Mouse (Mus musculus) megakaryocyte, embryonic 14.5 days (primary cell): ENCODE results near the gene Zswim1. TPM values are rescaled to one million over a fixed set of nuclear protein-coding genes. Genes with fewer than 3 reads are reported as not detected.

Experiments used
- H3K27me3 ChIP-seq: replicated peaks from 2 replicates; pipeline ENCODE3; 2012; ENCODE audit warnings: inconsistent platforms
- H3K36me3 ChIP-seq: replicated peaks from 2 replicates; pipeline ENCODE3; 2012; ENCODE audit warnings: low read length, inconsistent platforms, mixed read lengths
- H3K4me1 ChIP-seq: 2 replicates; pipeline ENCODE4 v1.6.1; 2012; ENCODE audit warnings: inconsistent platforms
- H3K4me3 ChIP-seq: replicated peaks from 2 replicates; pipeline ENCODE3; 2012; ENCODE audit warnings: moderate library complexity, mild to moderate bottlenecking, inconsistent platforms
- H3K9me3 ChIP-seq: 2 replicates; pipeline ENCODE4 v1.6.1; 2012; ENCODE audit warnings: inconsistent platforms
- FLI1 ChIP-seq: IDR thresholded peaks from 2 replicates; pipeline ENCODE4 v1.6.1; 2012; ENCODE audit warnings: low read length, inconsistent platforms, mixed read lengths
- GATA1 ChIP-seq: IDR thresholded peaks from 3 replicates; pipeline ENCODE4 v1.6.1; 2012; ENCODE audit warnings: mixed read lengths, low read length, inconsistent platforms, borderline replicate concordance
- polyA plus RNA-seq: library from polyadenylated mRNA; stranded (reverse); fragments of >175 nt; gene quantifications from 2 replicates; pipeline ENCODE4 v1.2.3, GENCODE M21; 2012; ENCODE audit warnings: low replicate concordance; ENCODE audit not compliant: insufficient read depth

Zswim1 gene
- polyA plus RNA-seq, 1 experiment: 15.6 TPM

- TF ChIP-seq FLI1 (peak; percentile 83; the same call in 1 of the 2 replicates), GATA1 (no peak)
- peaks cover 54% of the 10 kb centered on the region for H3K36me3 ChIP-seq
Measured at GRCm38 (mm10) chr2:164804533-164805331, 17.8 kb upstream of the Zswim1 start, which contains the start of the genes Acot8 and Zswim3. Gene Acot8 (minus strand): TSS chr2:164804882. Gene Zswim3 (plus strand): TSS chr2:164805098.

GRCm38 (mm10) chr2:164805332-164805718 lies 17.2 kb upstream of the Zswim1 start:
- peaks cover 55% of the 10 kb centered on the region for H3K4me1 ChIP-seq
- TF ChIP-seq FLI1: no peak
- TF ChIP-seq GATA1: no peak
- H3K4me3 ChIP-seq: peak overlapping the region; percentile 98
- no peaks in the 10 kb centered on the region for H3K9me3 ChIP-seq
- H3K27me3 ChIP-seq: no peaks in the 10 kb centered on the region
- peaks cover 54% of the 10 kb centered on the region for H3K36me3 ChIP-seq

More at GRCm38 (mm10) chr2:164804533-164805331, 17.8 kb upstream of the Zswim1 start, which contains the start of the genes Acot8 and Zswim3:
- no peaks in the 10 kb centered on the region for H3K27me3 ChIP-seq
- no peaks in the 10 kb centered on the region for H3K9me3 ChIP-seq
- peaks cover 56% of the 10 kb centered on the region for H3K4me1 ChIP-seq
- H3K4me3 ChIP-seq: peak within 1 kb of the TSS; percentile 98

GRCm38 (mm10) chr2:164806614-164807013 lies 15.9 kb upstream of the Zswim1 start:
- no peaks in the 10 kb centered on the region for H3K9me3 ChIP-seq
- H3K27me3 ChIP-seq: no peaks in the 10 kb centered on the region
- H3K4me1 ChIP-seq: peaks cover 51% of the 10 kb centered on the region
- peaks cover 51% of the 10 kb centered on the region for H3K36me3 ChIP-seq
- no peak for TF ChIP-seq GATA1
- peak overlapping the region; percentile 72 for H3K4me3 ChIP-seq

GRCm38 (mm10) chr2:164813557-164813956 lies 8.9 kb upstream of the Zswim1 start:
- Histone ChIP-seq H3K27me3 (no peaks in the 10 kb centered on the region), H3K9me3 (no peaks in the 10 kb centered on the region), H3K4me1 (peaks cover 26% of the 10 kb centered on the region), H3K4me3 (no peak overlapping the region), H3K36me3 (peaks cover 77% of the 10 kb centered on the region)
- TF ChIP-seq FLI1: no peak
- TF ChIP-seq GATA1: no peak

GRCm38 (mm10) chr2:164815348-164815747 lies 7.1 kb upstream of the Zswim1 start:
- no peaks in the 10 kb centered on the region for H3K9me3 ChIP-seq
- TF ChIP-seq FLI1 (no peak), GATA1 (no peak)
- H3K4me3 ChIP-seq: no peak overlapping the region
- H3K36me3 ChIP-seq: peaks cover 74% of the 10 kb centered on the region
- H3K27me3 ChIP-seq: no peaks in the 10 kb centered on the region
- peaks cover 29% of the 10 kb centered on the region for H3K4me1 ChIP-seq

- H3K36me3 ChIP-seq: peaks cover 74% of the 10 kb centered on the region
- peaks cover 29% of the 10 kb centered on the region for H3K4me1 ChIP-seq
- no peaks in the 10 kb centered on the region for H3K9me3 ChIP-seq
- H3K27me3 ChIP-seq: no peaks in the 10 kb centered on the region
- no peak for TF ChIP-seq FLI1
- no peak for TF ChIP-seq GATA1
- peak overlapping the region; percentile 33 for H3K4me3 ChIP-seq
Measured at GRCm38 (mm10) chr2:164815821-164816220, 6.7 kb upstream of the Zswim1 start.

GRCm38 (mm10) chr2:164817206-164817605 lies 5.3 kb upstream of the Zswim1 start:
- Histone ChIP-seq H3K4me3 (no peak overlapping the region), H3K9me3 (no peaks in the 10 kb centered on the region), H3K36me3 (peaks cover 79% of the 10 kb centered on the region), H3K4me1 (peaks cover 35% of the 10 kb centered on the region), H3K27me3 (no peaks in the 10 kb centered on the region)
- TF ChIP-seq FLI1 (no peak), GATA1 (no peak)

- no peak overlapping the region for H3K4me3 ChIP-seq
- peaks cover 38% of the 10 kb centered on the region for H3K4me1 ChIP-seq
- no peak for TF ChIP-seq FLI1
- no peak for TF ChIP-seq GATA1
- peaks cover 74% of the 10 kb centered on the region for H3K36me3 ChIP-seq
- no peaks in the 10 kb centered on the region for H3K9me3 ChIP-seq
- H3K27me3 ChIP-seq: no peaks in the 10 kb centered on the region
Measured at GRCm38 (mm10) chr2:164817703-164818102, 4.8 kb upstream of the Zswim1 start.

- Histone ChIP-seq H3K9me3 (no peaks in the 10 kb centered on the region), H3K4me1 (peaks cover 51% of the 10 kb centered on the region), H3K36me3 (peaks cover 68% of the 10 kb centered on the region), H3K27me3 (no peaks in the 10 kb centered on the region), H3K4me3 (no peak overlapping the region)
- TF ChIP-seq GATA1 (no peak), FLI1 (no peak)
Measured at GRCm38 (mm10) chr2:164821060-164821459, 1.4 kb upstream of the Zswim1 start.

- H3K4me1 ChIP-seq: peaks cover 47% of the 10 kb centered on the region
- TF ChIP-seq FLI1 (no peak), GATA1 (no peak)
- peak overlapping the region; percentile 99 for H3K4me3 ChIP-seq
- peaks cover 76% of the 10 kb centered on the region for H3K36me3 ChIP-seq
- no peaks in the 10 kb centered on the region for H3K27me3 ChIP-seq
- H3K9me3 ChIP-seq: no peaks in the 10 kb centered on the region
Measured at GRCm38 (mm10) chr2:164823181-164823585, 697 bp downstream of the Zswim1 start.
